Mouse (Mus musculus) forebrain, embryonic 11.5 days (tissue): ENCODE measurements around the gene Zmynd12. TPM values are rescaled to one million over a fixed set of nuclear protein-coding genes. Genes with fewer than 3 reads are reported as not detected.

ENCODE experiments used
- ATAC-seq: fragments of 200-750 bp; cut with Nextera tagmentation; replicated peaks from 2 replicates; pipeline ENCODE4 v1.8.0; 2017; ENCODE audit warnings: moderate TSS enrichment; ENCODE audit not compliant: low FRiP score
- DNase-seq: peaks from one replicate; pipeline ENCODE4 v3.0.0-alpha.2; 2017; ENCODE audit warnings: low spot score
- H3K27ac ChIP-seq: fragments of 300-500 bp; sonication (generic); 2 replicates; pipeline ENCODE4 v1.5.1; 2014; ENCODE audit warnings: low read depth, low read length
- H3K27me3 ChIP-seq: fragments of 300-500 bp; sonication (generic); 2 replicates; pipeline ENCODE4 v1.6.1; 2014; ENCODE audit warnings: mild to moderate bottlenecking, low read length, mixed read lengths; ENCODE audit not compliant: control insufficient read depth, insufficient read depth
- H3K36me3 ChIP-seq: fragments of 300-500 bp; sonication (generic); 2 replicates; pipeline ENCODE4 v1.6.1; 2014; ENCODE audit warnings: mild to moderate bottlenecking, low read length, moderate library complexity, mixed read lengths; ENCODE audit not compliant: control insufficient read depth, insufficient read depth
- H3K4me1 ChIP-seq: fragments of 300-500 bp; sonication (generic); replicated peaks from 2 replicates; pipeline ENCODE4 v1.6.1; 2014; ENCODE audit warnings: low read length, mixed read lengths; ENCODE audit not compliant: control insufficient read depth, insufficient read depth
- H3K4me2 ChIP-seq: fragments of 300-500 bp; sonication (generic); 2 replicates; pipeline ENCODE4 v1.6.1; 2014; ENCODE audit warnings: low read depth, mild to moderate bottlenecking, low read length, moderate library complexity, mixed read lengths; ENCODE audit not compliant: severe bottlenecking
- H3K4me3 ChIP-seq: fragments of 300-500 bp; sonication (generic); 2 replicates; pipeline ENCODE4 v1.5.1; 2014; ENCODE audit warnings: low read depth, low read length
- H3K9ac ChIP-seq: fragments of 300-500 bp; sonication (generic); 2 replicates; pipeline ENCODE4 v1.6.1; 2014; ENCODE audit warnings: low read length
- H3K9me3 ChIP-seq: fragments of 300-500 bp; sonication (generic); 2 replicates; pipeline ENCODE4 v1.6.1; 2016; ENCODE audit warnings: low read length, mixed read lengths; ENCODE audit not compliant: control insufficient read depth
- WGBS: fragments of 180-500 bp; shearing (Covaris S2); extraction: QIAGEN DNeasy Blood & Tissue Kit; methylation state at CpG from one replicate; pipeline ENCODE4 v1.1.7; 2014; 5-methylcytosine and 5-hydroxymethylcytosine counted together
- polyA plus RNA-seq: library from polyadenylated mRNA; unstranded; fragments of >200 nt; fragmentation: Nextera tagmentation; extraction: Ambion mirVana; gene quantifications from 2 replicates; pipeline ENCODE4 v1.2.1, GENCODE M21; 2014

Gene Zmynd12
- polyA plus RNA-seq, 1 experiment from 2014 or later, result not detected

DNA sequence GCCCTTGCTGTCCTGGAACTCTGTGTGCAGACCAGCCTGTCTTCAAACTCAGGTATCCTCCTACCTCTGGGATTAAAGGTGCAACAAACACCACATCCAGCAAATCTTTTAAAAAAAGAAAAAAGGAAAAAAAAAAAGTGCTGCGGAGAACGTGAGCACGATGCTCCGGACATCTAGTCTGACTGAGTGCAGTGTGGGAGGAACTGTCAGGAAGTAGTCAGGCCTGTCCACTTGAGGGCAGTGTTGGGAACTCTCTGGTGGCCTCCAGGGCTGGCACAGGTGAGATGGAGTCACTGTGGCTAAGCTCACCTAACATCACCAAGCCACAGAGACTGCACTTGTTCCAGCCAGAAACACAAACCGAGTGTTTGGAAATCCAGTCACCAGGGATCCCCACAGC, 8.1 kb downstream of the Zmynd12 start:
- no peak overlapping the region for H3K4me3 ChIP-seq
- H3K27ac ChIP-seq, result no peak overlapping the region
- no peak overlapping the region for H3K4me2 ChIP-seq
- no peaks in the 10 kb centered on the region for H3K36me3 ChIP-seq
- ATAC-seq (no peak; the same call in 1 of the 2 replicates), DNase-seq (peak; percentile 57)
- no peaks in the 10 kb centered on the region for H3K4me1 ChIP-seq
- 26% methylated on average over 5 of the region's 5 CpGs for WGBS
- no peaks in the 10 kb centered on the region for H3K9me3 ChIP-seq
- H3K9ac ChIP-seq, result no peak overlapping the region
- H3K27me3 ChIP-seq, result no peaks in the 10 kb centered on the region

DNA sequence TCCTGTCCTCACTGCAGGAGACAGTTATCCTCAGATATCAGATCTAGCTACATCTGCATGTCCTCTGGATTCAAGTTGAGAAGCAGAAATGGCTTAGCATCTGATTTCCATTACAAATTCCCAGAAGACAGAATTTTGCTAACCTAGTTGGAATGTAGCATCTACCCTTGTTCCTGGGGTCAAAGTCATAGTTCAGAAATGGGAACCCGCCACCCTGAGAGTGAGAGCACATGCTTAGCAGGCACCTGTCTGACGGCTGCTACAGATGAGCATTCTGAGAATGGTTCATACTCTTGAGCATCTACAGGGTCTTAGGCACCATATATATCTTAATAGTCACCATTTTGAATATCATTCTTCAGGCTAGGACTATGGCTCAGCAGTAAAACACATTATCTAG, 15.3 kb downstream of the Zmynd12 start:
- H3K27me3 ChIP-seq, result no peaks in the 10 kb centered on the region
- H3K4me2 ChIP-seq, result no peak overlapping the region
- H3K9ac ChIP-seq, result no peak overlapping the region
- ATAC-seq (no peak), DNase-seq (no peak)
- H3K4me1 ChIP-seq, result no peaks in the 10 kb centered on the region
- no peaks in the 10 kb centered on the region for H3K36me3 ChIP-seq
- no peak overlapping the region for H3K4me3 ChIP-seq
- H3K27ac ChIP-seq, result no peak overlapping the region
- H3K9me3 ChIP-seq, result no peaks in the 10 kb centered on the region
- 91% methylated on average over 2 of the region's 2 CpGs for WGBS

DNA sequence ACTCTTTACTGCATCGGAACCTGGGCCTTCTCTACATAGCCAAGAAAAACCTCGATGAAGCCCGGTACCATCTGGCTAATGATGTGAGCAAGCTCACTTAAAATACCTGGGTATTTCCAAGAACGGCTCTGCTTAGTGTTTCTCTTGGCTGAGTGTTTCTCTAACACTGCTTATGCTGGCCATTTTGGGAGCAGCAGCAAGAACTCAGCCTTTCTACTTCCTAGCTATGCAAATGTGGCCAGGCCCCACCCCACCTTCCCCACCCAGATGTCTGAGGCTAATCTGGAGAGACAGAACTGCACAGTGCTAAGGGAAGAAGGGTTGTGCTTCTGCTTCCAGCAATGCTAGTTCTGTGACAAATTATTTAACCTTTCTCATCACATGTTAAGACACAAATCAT, 19.2 kb downstream of the Zmynd12 start:
- no peaks in the 10 kb centered on the region for H3K4me1 ChIP-seq
- no peaks in the 10 kb centered on the region for H3K9me3 ChIP-seq
- H3K27ac ChIP-seq, result no peak overlapping the region
- no peak overlapping the region for H3K9ac ChIP-seq
- no peak overlapping the region for H3K4me2 ChIP-seq
- no peaks in the 10 kb centered on the region for H3K27me3 ChIP-seq
- H3K4me3 ChIP-seq, result no peak overlapping the region
- no peak for ATAC-seq
- WGBS, result 97% methylated on average over 4 of the region's 4 CpGs
- H3K36me3 ChIP-seq, result no peaks in the 10 kb centered on the region
- DNase-seq, result no peak

DNA sequence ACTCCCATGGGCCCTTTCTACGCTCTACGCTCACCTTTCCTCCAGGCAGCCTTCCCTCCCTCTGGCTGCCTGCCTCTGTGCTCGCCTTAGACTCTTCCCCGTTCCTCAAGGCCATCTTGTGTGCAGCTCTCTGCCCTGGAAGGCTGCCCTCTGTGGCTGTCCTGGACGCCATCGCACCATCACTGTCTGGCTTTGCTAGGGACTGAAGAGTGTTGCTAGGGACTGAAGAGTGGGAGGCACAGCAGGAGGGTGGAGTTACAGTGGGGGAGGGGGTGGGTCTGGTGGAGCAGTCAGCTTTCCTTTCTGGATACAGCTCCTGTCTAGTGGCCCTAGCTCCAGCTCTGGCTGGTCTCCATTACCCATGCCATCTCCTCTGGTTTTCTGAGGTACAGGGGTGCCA, 19.9 kb downstream of the Zmynd12 start:
- no peak for ATAC-seq
- H3K9ac ChIP-seq, result no peak overlapping the region
- H3K36me3 ChIP-seq, result no peaks in the 10 kb centered on the region
- DNase-seq, result no peak
- H3K27ac ChIP-seq, result no peak overlapping the region
- 47% methylated on average over 6 of the region's 6 CpGs for WGBS
- H3K4me1 ChIP-seq, result no peaks in the 10 kb centered on the region
- no peaks in the 10 kb centered on the region for H3K9me3 ChIP-seq
- H3K27me3 ChIP-seq, result no peaks in the 10 kb centered on the region
- no peak overlapping the region for H3K4me3 ChIP-seq
- no peak overlapping the region for H3K4me2 ChIP-seq

DNA sequence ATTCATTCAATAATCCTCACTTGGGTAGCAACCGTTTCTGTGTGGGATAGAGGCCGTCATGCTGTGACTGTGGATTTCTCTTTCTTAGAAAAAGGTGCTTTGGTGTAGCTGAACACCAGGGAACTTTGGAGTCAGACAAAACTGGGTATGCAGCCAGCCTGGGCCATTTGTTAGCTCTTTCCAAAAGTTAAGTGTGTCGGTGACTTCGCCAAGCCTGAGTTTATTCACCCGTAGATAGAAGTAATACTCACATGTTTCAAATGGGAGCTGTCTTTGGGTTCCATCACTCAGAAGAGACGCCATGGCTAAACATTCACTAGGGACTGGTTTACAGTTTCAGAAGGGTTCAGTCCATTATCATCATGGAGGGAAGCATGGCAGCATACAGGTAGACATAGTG, 24.6 kb downstream of the Zmynd12 start:
- H3K27me3 ChIP-seq, result no peaks in the 10 kb centered on the region
- no peaks in the 10 kb centered on the region for H3K9me3 ChIP-seq
- DNase-seq (no peak), ATAC-seq (no peak)
- H3K4me1 ChIP-seq, result no peaks in the 10 kb centered on the region
- no peak overlapping the region for H3K4me3 ChIP-seq
- 88% methylated on average over 6 of the region's 6 CpGs for WGBS
- no peak overlapping the region for H3K4me2 ChIP-seq
- H3K27ac ChIP-seq, result no peak overlapping the region
- H3K9ac ChIP-seq, result no peak overlapping the region
- no peaks in the 10 kb centered on the region for H3K36me3 ChIP-seq

DNA sequence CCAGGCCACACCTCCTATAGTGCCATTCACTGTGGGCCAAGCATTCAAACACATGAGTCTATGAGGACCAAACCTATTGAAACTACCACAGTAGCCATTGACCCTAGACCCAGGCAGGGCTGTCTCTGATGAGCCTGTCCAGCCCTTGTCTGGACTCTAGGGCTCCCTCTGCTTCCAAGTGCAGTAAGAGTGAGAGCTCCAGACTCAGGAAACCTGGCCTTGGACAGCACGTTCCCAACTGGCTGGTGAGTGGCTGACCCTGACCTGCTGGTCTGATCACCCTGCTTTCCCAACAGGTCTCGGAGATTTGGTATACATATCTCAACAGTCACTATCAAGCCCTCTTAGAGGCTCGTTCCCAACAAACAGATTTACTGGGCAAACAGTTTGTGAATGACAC, 25.2 kb downstream of the Zmynd12 start:
- no peak for ATAC-seq
- Histone ChIP-seq H3K9me3 (no peaks in the 10 kb centered on the region), H3K4me2 (no peak overlapping the region), H3K4me1 (no peaks in the 10 kb centered on the region), H3K27ac (no peak overlapping the region), H3K27me3 (no peaks in the 10 kb centered on the region), H3K36me3 (no peaks in the 10 kb centered on the region), H3K4me3 (no peak overlapping the region), H3K9ac (no peak overlapping the region)
- no peak for DNase-seq
- WGBS, result 83% methylated on average over 3 of the region's 3 CpGs

DNA sequence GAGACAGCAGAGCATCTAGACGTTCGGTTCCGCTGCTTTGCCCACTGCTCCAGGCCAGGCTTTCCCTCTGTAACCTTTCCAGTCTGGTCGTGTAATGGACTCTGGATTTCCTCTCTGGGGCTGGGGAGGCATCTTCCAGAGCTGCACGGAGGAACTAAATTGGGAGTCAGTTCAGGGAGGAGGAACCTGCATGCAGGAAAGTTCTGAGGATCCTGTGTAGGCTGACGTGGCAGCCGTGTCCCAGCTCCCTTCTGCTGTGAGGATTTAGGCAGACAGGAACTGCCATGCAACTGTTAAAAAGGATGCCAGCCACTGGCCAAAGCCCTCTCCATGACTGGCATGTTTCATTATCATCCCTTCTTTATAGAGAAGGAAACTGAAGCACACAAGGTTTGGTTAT, 27.8 kb downstream of the Zmynd12 start:
- H3K4me1 ChIP-seq, result no peaks in the 10 kb centered on the region; the same call in 1 of the 2 replicates
- H3K9ac ChIP-seq, result no peak overlapping the region
- no peak overlapping the region for H3K4me3 ChIP-seq
- H3K27me3 ChIP-seq, result no peaks in the 10 kb centered on the region
- H3K4me2 ChIP-seq, result no peak overlapping the region
- no peaks in the 10 kb centered on the region for H3K9me3 ChIP-seq
- no peak overlapping the region for H3K27ac ChIP-seq
- DNase-seq (no peak), ATAC-seq (no peak)
- H3K36me3 ChIP-seq, result no peaks in the 10 kb centered on the region
- WGBS, result 73% methylated on average over 7 of the region's 7 CpGs

DNA sequence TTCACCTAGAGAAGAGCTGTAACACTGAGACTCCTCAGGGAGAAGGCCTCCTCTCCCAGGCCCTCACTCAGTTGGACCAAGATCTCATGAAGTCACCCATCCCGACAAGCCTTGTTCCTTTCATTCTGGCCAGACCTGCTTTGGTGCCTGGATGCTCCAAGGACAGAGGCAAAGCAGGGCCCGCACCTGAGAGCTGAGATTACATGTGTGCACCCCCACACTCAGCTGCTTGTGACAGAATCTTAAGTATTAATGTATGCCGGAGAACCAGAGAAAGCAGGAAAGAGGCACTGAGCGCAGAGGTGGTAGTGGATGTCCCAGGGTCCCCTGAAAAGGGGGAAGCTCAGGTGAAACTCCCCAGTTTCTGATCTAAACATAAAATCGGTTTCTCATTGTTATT, 30.5 kb downstream of the Zmynd12 start:
- Histone ChIP-seq H3K27ac (no peak overlapping the region), H3K4me3 (no peak overlapping the region), H3K9ac (no peak overlapping the region), H3K9me3 (no peaks in the 10 kb centered on the region), H3K4me2 (no peak overlapping the region), H3K36me3 (no peaks in the 10 kb centered on the region), H3K4me1 (no peaks in the 10 kb centered on the region; the same call in 1 of the 2 replicates), H3K27me3 (no peaks in the 10 kb centered on the region)
- DNase-seq (no peak), ATAC-seq (no peak)
- WGBS, result 70% methylated on average over 5 of the region's 5 CpGs

DNA sequence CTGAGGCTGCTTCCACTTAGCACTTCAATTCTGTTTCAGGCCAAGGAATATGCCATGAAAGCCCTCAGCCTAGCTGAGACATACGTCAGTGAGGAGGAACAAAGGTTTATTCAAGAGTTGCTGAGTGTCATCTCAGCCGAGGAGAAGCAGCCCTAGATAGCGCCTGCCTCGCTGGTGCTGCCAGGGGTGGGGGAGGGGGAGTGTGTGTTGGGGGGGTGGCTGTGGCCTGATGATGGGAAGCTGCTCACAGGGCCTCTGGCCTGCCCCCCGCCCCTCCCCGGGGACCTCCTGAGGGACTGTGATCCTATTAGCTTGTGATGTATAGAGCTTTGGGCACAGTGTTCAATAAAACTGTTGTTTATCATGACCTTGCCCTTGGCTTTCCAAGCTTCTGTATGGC, 30.9 kb downstream of the Zmynd12 start:
- H3K27me3 ChIP-seq, result no peaks in the 10 kb centered on the region
- 19% methylated on average over 6 of the region's 6 CpGs for WGBS
- DNase-seq (peak; percentile 59), ATAC-seq (0 out of 2 replicates have a peak, but pooled peaks have one; percentile 49)
- H3K4me1 ChIP-seq, result no peaks in the 10 kb centered on the region; the same call in 1 of the 2 replicates
- no peak overlapping the region for H3K9ac ChIP-seq
- no peaks in the 10 kb centered on the region for H3K9me3 ChIP-seq
- H3K36me3 ChIP-seq, result no peaks in the 10 kb centered on the region
- no peak overlapping the region for H3K27ac ChIP-seq
- H3K4me3 ChIP-seq, result no peak overlapping the region
- no peak overlapping the region for H3K4me2 ChIP-seq
